Mouse (Mus musculus) liver, postnatal 0 days (tissue): ENCODE results near the gene Zmat5. TPM values are rescaled to one million over a fixed set of nuclear protein-coding genes. Genes with fewer than 3 reads are reported as not detected.

Experiments
- ATAC-seq: fragments of 200-750 bp; cut with Nextera tagmentation; 2 replicates; pipeline ENCODE4 v1.8.0; 2017; ENCODE audit warnings: mild to moderate bottlenecking, moderate library complexity
- DNase-seq: peaks from one replicate; pipeline ENCODE4 v3.0.0-alpha.2; 2016
- H3K27ac ChIP-seq: fragments of 300-500 bp; sonication (generic); 2 replicates; pipeline ENCODE4 v1.5.1; 2014; ENCODE audit warnings: antibody characterized with exemption, moderate library complexity, mild to moderate bottlenecking, low read depth
- H3K27me3 ChIP-seq: fragments of 300-500 bp; sonication (generic); 2 replicates; pipeline ENCODE4 v1.6.1; 2014; ENCODE audit warnings: low read length, control low read depth, mixed read lengths; ENCODE audit not compliant: insufficient read depth
- H3K36me3 ChIP-seq: fragments of 300-500 bp; sonication (generic); replicated peaks from 2 replicates; pipeline ENCODE4 v1.6.1; 2014; ENCODE audit warnings: mild to moderate bottlenecking, control low read depth, low read length, moderate library complexity, mixed read lengths; ENCODE audit not compliant: insufficient read depth
- H3K4me1 ChIP-seq: fragments of 300-500 bp; sonication (generic); 2 replicates; pipeline ENCODE4 v1.6.1; 2014; ENCODE audit warnings: antibody characterized with exemption, mild to moderate bottlenecking, control low read depth; ENCODE audit not compliant: insufficient read depth
- H3K4me2 ChIP-seq: fragments of 300-500 bp; sonication (generic); 2 replicates; pipeline ENCODE4 v1.6.1; 2014; ENCODE audit warnings: low read depth, mild to moderate bottlenecking, low read length, moderate library complexity, mixed read lengths
- H3K4me3 ChIP-seq: fragments of 300-500 bp; sonication (generic); 2 replicates; pipeline ENCODE4 v1.5.1; 2014; ENCODE audit warnings: low read depth, low read length
- H3K9ac ChIP-seq: fragments of 300-500 bp; sonication (generic); replicated peaks from 2 replicates; pipeline ENCODE4 v1.6.1; 2014; ENCODE audit warnings: mild to moderate bottlenecking, moderate library complexity
- H3K9me3 ChIP-seq: fragments of 300-500 bp; sonication (generic); 2 replicates; pipeline ENCODE4 v1.6.1; 2016; ENCODE audit warnings: mild to moderate bottlenecking, control low read depth, low read length, mixed read lengths
- CTCF ChIP-seq: sonication (generic); IDR thresholded peaks from 2 replicates; pipeline ENCODE4 v1.5.1; 2016; ENCODE audit warnings: antibody characterized with exemption, low read depth
- EP300 ChIP-seq: IDR thresholded peaks from 2 replicates; pipeline ENCODE4 v1.6.1; 2016; ENCODE audit warnings: antibody characterized with exemption, low read depth, mild to moderate bottlenecking
- WGBS: fragments of 180-500 bp; shearing (Covaris S2); extraction: QIAGEN DNeasy Blood & Tissue Kit; methylation state at CpG from one replicate; pipeline ENCODE4 v1.1.7; 2014; ENCODE audit not compliant: insufficient replicate concordance; 5-methylcytosine and 5-hydroxymethylcytosine counted together
- polyA plus RNA-seq: library from polyadenylated mRNA; unstranded; fragments of >200 nt; fragmentation: Nextera tagmentation; extraction: Ambion mirVana; gene quantifications from 2 replicates; pipeline ENCODE4 v1.2.1, GENCODE M21; 2015

Zmat5 gene
- polyA plus RNA-seq, 1 experiment from 2014 or later: 18.6 TPM

DNA sequence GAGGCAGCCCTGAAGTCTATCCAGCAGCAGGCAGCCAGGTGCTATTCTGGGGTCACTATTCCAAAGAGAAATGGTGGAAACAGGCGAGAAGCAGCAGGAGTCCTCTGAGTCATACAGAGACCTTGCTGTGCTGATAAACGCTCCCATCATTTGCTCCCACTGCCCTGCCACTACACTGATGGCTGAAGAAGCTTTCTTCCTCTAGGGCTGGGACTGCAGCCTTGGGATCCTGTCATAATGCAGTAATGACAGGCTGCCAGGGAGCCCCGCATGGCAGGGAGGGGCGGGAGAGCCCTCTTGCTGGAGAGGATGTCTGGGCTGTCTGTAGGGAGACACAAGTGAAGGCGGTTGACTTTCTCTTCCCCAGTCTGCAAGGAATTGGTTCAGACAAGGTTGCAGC, 60.0 kb downstream of the Zmat5 start:
- WGBS: 60% methylated on average over 5 of the region's 5 CpGs
- DNase-seq: no peak
- peaks cover 7% of the 10 kb centered on the region; the same call in 1 of the 2 replicates for H3K27me3 ChIP-seq
- no peaks in the 10 kb centered on the region for H3K9me3 ChIP-seq
- no peak overlapping the region for H3K4me3 ChIP-seq
- no peak for ATAC-seq
- no peak overlapping the region for H3K27ac ChIP-seq
- no peak overlapping the region for H3K4me2 ChIP-seq
- H3K4me1 ChIP-seq: no peaks in the 10 kb centered on the region
- TF ChIP-seq EP300: no peak
- TF ChIP-seq CTCF: no peak
- no peak overlapping the region for H3K9ac ChIP-seq
- H3K36me3 ChIP-seq: 0 out of 2 replicates have a peak, but pooled peaks cover 4% of the 10 kb centered on the region

DNA sequence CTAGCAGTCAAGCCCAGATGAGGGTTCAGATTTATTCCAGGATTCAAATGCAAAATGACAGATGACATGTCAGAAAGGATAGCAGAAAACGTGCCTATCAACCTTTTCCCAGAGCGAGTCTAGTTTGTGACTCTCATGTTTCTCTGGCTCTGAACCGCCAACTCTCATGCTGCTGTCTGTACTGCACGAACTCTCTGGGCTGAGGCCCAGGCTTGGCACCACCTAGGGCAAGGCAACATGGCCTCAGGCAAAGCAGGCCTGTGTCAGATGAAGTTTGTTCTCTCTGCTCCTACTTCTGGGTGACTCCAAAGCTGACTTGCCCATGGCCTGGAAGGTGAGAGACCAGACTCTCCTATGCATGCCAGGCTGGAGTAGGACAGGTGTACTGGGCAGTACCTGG, 63.9 kb downstream of the Zmat5 start:
- no peaks in the 10 kb centered on the region for H3K4me1 ChIP-seq
- no peak overlapping the region for H3K27ac ChIP-seq
- H3K9ac ChIP-seq: no peak overlapping the region
- H3K27me3 ChIP-seq: no peaks in the 10 kb centered on the region
- H3K4me3 ChIP-seq: no peak overlapping the region
- ATAC-seq: no peak
- TF ChIP-seq EP300 (no peak), CTCF (no peak)
- peaks cover 14% of the 10 kb centered on the region; the same call in 1 of the 2 replicates for H3K36me3 ChIP-seq
- H3K9me3 ChIP-seq: no peaks in the 10 kb centered on the region
- H3K4me2 ChIP-seq: no peak overlapping the region
- WGBS: 73% methylated on average over 4 of the region's 4 CpGs
- DNase-seq: no peak

DNA sequence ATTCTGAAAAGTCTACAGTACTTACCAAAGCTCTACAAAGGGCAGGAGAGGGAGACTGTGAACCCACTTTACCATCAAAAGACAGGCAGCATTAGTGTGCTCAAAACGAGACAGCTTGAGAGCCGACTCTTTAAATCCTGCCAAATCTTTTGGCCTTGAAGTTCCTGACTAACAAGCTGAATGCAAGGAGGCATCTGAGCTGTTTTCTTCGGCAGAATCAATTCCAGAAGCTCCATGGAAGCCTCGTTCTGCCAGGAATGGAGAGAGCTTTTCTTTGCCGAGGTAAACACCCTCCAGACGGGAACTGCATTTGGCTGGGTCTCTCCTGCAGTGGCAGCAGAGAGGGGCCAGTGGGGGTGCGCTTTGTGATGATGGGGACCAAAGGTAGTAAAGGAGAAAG, 64.8 kb downstream of the Zmat5 start:
- no peak for ATAC-seq
- TF ChIP-seq EP300 (no peak), CTCF (no peak)

DNA sequence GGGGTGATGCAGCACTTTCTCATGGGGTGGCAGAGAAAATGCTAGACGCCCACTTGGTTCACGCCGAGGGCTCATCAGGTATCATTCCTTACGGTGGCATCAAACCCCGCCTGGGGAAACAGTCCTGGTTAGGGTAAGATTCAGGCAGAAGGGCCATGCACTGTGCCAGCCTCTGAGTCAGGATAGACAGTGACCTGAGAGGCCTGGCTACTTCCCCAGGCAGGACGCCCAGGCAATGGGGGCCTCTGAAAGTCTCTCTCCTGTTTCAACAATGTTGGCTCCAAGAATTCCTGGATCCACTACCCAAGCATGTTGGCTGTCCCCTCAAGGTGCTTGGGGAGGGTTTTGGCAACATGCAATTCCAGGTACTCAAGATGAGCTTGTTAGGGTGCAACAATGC, 65.4 kb downstream of the Zmat5 start:
- Histone ChIP-seq H3K4me1 (no peaks in the 10 kb centered on the region), H3K36me3 (peaks cover 19% of the 10 kb centered on the region; the same call in 1 of the 2 replicates), H3K27me3 (no peaks in the 10 kb centered on the region), H3K9ac (no peak overlapping the region), H3K4me2 (no peak overlapping the region), H3K27ac (no peak overlapping the region), H3K9me3 (no peaks in the 10 kb centered on the region), H3K4me3 (no peak overlapping the region)
- no peak for TF ChIP-seq EP300
- TF ChIP-seq CTCF: no peak
- ATAC-seq: no peak
- DNase-seq: no peak
- 91% methylated on average over 6 of the region's 6 CpGs for WGBS

More for the DNA sequence above, 64.8 kb downstream of the Zmat5 start:
- Histone ChIP-seq H3K36me3 (peaks cover 19% of the 10 kb centered on the region; the same call in 1 of the 2 replicates), H3K9ac (no peak overlapping the region), H3K4me3 (no peak overlapping the region), H3K27ac (no peak overlapping the region), H3K9me3 (no peaks in the 10 kb centered on the region), H3K27me3 (no peaks in the 10 kb centered on the region), H3K4me1 (no peaks in the 10 kb centered on the region), H3K4me2 (no peak overlapping the region)
- 81% methylated on average over 7 of the region's 7 CpGs for WGBS
- no peak for DNase-seq

DNA sequence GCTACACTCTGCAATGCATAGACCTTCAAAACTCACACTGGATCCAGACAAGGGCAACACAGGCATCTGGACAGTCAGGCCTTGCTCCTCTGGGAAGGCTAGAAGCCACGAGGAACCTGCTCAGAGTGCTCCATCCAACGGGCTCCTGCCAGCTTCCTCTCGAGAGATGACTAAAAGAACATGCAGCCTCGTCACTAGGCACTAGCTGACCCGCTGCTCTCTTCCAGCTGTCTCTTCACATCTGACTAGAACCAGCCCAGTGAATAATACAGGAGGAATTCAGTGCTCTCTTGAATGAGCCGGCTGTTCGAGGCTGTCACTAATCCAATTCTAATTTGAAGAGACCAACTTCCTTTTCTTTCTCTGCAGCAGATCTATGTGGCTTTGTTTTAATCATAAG, 67.3 kb downstream of the Zmat5 start:
- no peak for ATAC-seq
- TF ChIP-seq EP300 (no peak), CTCF (no peak)
- Histone ChIP-seq H3K36me3 (peaks cover 25% of the 10 kb centered on the region; the same call in 1 of the 2 replicates), H3K27me3 (no peaks in the 10 kb centered on the region), H3K4me2 (no peak overlapping the region), H3K9ac (no peak overlapping the region), H3K4me1 (no peaks in the 10 kb centered on the region), H3K4me3 (no peak overlapping the region), H3K27ac (no peak overlapping the region), H3K9me3 (no peaks in the 10 kb centered on the region)
- WGBS: 76% methylated on average over 7 of the region's 7 CpGs
- DNase-seq: no peak

DNA sequence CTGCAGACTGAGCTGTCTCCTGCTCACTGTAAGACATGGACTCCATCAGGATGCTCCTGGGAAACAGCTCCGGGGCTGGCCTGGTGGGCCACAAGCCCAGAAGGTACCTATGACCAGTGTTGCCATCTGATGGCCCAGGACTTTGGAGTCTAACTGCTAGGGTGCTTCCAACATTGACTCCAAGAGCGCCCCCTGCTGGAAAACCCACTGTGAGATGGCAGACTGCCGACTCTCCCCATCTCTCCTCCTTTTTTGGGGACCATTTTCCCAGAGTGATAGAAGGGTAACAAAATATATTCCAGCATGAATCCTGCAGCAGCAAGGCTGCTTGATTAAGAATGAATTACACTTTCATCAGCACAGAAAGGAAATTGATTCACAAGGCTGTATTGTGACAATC, 68.4 kb downstream of the Zmat5 start:
- Histone ChIP-seq H3K4me2 (no peak overlapping the region), H3K27ac (no peak overlapping the region), H3K4me1 (no peaks in the 10 kb centered on the region), H3K9me3 (no peaks in the 10 kb centered on the region), H3K4me3 (no peak overlapping the region), H3K27me3 (no peaks in the 10 kb centered on the region), H3K36me3 (peaks cover 29% of the 10 kb centered on the region; the same call in 1 of the 2 replicates), H3K9ac (no peak overlapping the region)
- peak; percentile 81 for DNase-seq
- WGBS: 32% methylated on average over 3 of the region's 3 CpGs
- peak; percentile 72 for TF ChIP-seq CTCF
- TF ChIP-seq EP300: no peak
- ATAC-seq: no peak

DNA sequence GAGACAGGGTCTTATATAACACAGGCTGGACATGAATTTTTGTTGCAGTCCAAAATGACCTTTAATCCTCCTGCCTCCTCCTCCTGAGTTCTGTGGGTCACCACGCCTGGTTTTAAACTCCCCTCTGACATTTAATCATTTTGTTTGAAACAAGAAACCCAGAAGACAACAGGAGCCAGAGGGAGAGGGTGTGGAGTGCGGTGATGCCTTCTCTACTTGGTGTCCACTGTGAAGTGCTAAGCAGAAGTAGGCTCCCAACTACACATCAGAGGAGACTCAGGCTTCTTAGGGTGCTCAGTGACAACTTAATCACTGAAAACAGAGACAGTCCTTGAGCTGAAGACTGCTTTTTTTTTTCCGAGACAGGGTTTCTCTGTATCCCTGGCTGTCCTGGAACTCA, 76.4 kb downstream of the Zmat5 start:
- ATAC-seq (no peak), DNase-seq (no peak)
- Histone ChIP-seq H3K4me1 (0 out of 2 replicates have a peak, but pooled peaks cover 4% of the 10 kb centered on the region), H3K9me3 (no peaks in the 10 kb centered on the region), H3K4me2 (no peak overlapping the region), H3K27me3 (no peaks in the 10 kb centered on the region), H3K27ac (no peak overlapping the region), H3K36me3 (peaks cover 41% of the 10 kb centered on the region), H3K9ac (no peak overlapping the region), H3K4me3 (no peak overlapping the region)
- WGBS: 79% methylated on average over 3 of the region's 3 CpGs
- TF ChIP-seq EP300 (no peak), CTCF (no peak)
